Mouse (Mus musculus) embryonic facial prominence, embryonic 11.5 days (tissue): Measurements from ENCODE around the gene Plk3. TPM values are rescaled to one million over a fixed set of nuclear protein-coding genes. Genes with fewer than 3 reads are reported as not detected.

ENCODE experiments used
- ATAC-seq: fragments of 200-750 bp; cut with Nextera tagmentation; replicated peaks from 2 replicates; pipeline ENCODE4 v1.8.0; 2017; ENCODE audit warnings: low read depth; ENCODE audit not compliant: insufficient number of reproducible peaks, low FRiP score, low TSS enrichment
- DNase-seq: peaks from one replicate; pipeline ENCODE4 v3.0.0-alpha.2; 2015; ENCODE audit warnings: low spot score
- H3K27ac ChIP-seq: fragments of 300-500 bp; sonication (generic); replicated peaks from 2 replicates; pipeline ENCODE4 v1.5.1; 2014; ENCODE audit warnings: mild to moderate bottlenecking, low read depth, low read length, control low read depth
- H3K27me3 ChIP-seq: fragments of 300-500 bp; sonication (generic); 2 replicates; pipeline ENCODE4 v1.6.1; 2014; ENCODE audit warnings: mild to moderate bottlenecking, low read length, moderate library complexity, mixed read lengths; ENCODE audit not compliant: control insufficient read depth, insufficient read depth
- H3K36me3 ChIP-seq: fragments of 300-500 bp; sonication (generic); replicated peaks from 2 replicates; pipeline ENCODE4 v1.6.1; 2014; ENCODE audit warnings: low read depth, mild to moderate bottlenecking, low read length, moderate library complexity, mixed read lengths; ENCODE audit not compliant: control insufficient read depth, insufficient read depth
- H3K4me1 ChIP-seq: fragments of 300-500 bp; sonication (generic); 2 replicates; pipeline ENCODE4 v1.6.1; 2014; ENCODE audit warnings: low read length, mixed read lengths; ENCODE audit not compliant: control insufficient read depth, insufficient read depth
- H3K4me2 ChIP-seq: fragments of 300-500 bp; sonication (generic); 2 replicates; pipeline ENCODE4 v1.6.1; 2014; ENCODE audit warnings: low read depth, mild to moderate bottlenecking, control low read depth, low read length, moderate library complexity
- H3K4me3 ChIP-seq: fragments of 300-500 bp; sonication (generic); 2 replicates; pipeline ENCODE4 v1.5.1; 2014; ENCODE audit warnings: low read depth, low read length, control low read depth
- H3K9ac ChIP-seq: fragments of 300-500 bp; sonication (generic); replicated peaks from 2 replicates; pipeline ENCODE4 v1.6.1; 2014; ENCODE audit warnings: mild to moderate bottlenecking, control low read depth, low read length
- H3K9me3 ChIP-seq: fragments of 300-500 bp; sonication (generic); replicated peaks from 2 replicates; pipeline ENCODE4 v1.6.1; 2016; ENCODE audit warnings: mild to moderate bottlenecking, low read length, inconsistent platforms, mixed read lengths; ENCODE audit not compliant: control insufficient read depth
- WGBS: fragments of 180-500 bp; shearing (Covaris S2); extraction: QIAGEN DNeasy Blood & Tissue Kit; methylation state at CpG from one replicate; pipeline ENCODE4 v1.1.7; 2014; 5-methylcytosine and 5-hydroxymethylcytosine counted together
- polyA plus RNA-seq: library from polyadenylated mRNA; unstranded; fragments of >200 nt; fragmentation: Nextera tagmentation; extraction: Ambion mirVana; gene quantifications from 2 replicates; pipeline ENCODE4 v1.2.1, GENCODE M21; 2014

Plk3 gene
- polyA plus RNA-seq, 1 experiment from 2014 or later = 7.2 TPM

DNA sequence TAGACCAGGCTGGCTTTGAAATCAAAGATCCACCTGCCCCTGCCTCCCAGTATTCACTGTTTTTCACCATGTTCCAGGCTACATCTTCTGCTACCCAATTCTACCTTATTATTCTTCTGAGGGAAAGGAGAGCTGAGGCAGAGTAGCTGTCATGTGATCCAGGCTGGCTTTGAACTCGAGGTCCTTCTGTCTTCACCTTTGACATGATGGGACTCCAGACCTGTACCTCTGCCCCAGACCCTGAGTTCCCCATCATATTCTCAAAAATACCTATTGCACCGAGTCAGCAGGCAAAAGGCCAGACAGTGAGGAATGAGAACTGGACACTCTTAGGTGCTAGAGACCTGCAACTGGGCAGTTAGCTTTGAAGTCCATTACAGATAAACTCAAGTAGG lies 835 bp upstream of the Plk3 start:
- Histone ChIP-seq H3K9me3 (no peaks in the 10 kb centered on the region), H3K27me3 (peaks cover 14% of the 10 kb centered on the region), H3K9ac (no peak overlapping the region), H3K27ac (no peak overlapping the region), H3K4me1 (peaks cover 9% of the 10 kb centered on the region; the same call in 1 of the 2 replicates), H3K4me2 (no peak overlapping the region), H3K4me3 (no peak overlapping the region), H3K36me3 (no peaks in the 10 kb centered on the region)
- WGBS = 31% methylated on average over 2 of the region's 2 CpGs
- ATAC-seq = no peak
- no peak for DNase-seq

DNA sequence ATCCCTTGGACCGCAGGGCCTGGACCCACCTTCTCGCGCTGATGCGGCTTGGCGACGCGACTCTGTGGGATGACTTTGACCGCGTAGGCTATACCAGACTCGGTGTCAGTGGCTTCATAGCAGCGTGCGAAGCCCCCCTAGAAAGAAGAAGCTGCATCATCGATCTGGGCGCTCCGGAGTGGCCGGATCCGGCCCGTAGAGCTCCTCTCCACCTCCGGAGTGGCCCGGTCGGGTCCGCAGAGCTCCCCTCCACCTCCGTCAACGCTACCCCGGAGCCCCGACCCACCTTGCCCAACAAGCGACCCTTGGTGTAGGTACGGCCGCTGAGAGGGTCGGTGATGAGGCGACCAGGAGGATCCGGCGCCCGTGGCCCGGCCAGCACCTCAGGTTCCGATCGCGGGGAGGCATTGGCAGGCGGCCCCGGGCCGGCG lies 382 bp downstream of the Plk3 start:
- Histone ChIP-seq H3K27ac (no peak overlapping the region), H3K4me3 (peak overlapping the region; percentile 81), H3K27me3 (peaks cover 14% of the 10 kb centered on the region), H3K36me3 (no peaks in the 10 kb centered on the region; the same call in 1 of the 2 replicates), H3K9me3 (no peaks in the 10 kb centered on the region), H3K4me1 (peaks cover 9% of the 10 kb centered on the region; the same call in 1 of the 2 replicates), H3K4me2 (peak overlapping the region; percentile 99), H3K9ac (peak overlapping the region; percentile 71)
- DNase-seq (peak; percentile 30), ATAC-seq (peak; percentile 20)
- WGBS = under 1% methylated on average over 39 of the region's 42 CpGs

DNA sequence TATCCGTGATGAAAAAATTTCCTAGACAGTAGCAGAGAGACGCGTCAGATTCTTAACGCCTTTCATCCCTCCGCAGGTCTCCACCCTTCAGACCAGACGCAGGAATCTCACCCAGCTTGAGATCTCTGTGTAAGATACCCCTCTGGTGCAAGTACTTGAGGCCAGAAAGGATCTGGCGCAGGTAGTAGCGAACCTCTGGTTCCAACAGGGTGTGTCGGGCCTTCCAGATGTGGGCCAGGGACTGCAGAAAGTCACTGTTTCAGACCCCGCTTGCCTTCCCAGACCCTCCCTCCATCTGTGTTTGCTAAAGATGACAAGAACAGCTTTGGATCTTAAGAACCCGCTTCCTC lies 994 bp downstream of the Plk3 start:
- no peak overlapping the region for H3K27ac ChIP-seq
- 9% methylated on average over 11 of the region's 11 CpGs for WGBS
- no peaks in the 10 kb centered on the region for H3K9me3 ChIP-seq
- H3K27me3 ChIP-seq = peaks cover 14% of the 10 kb centered on the region
- H3K4me3 ChIP-seq = peak overlapping the region; percentile 81
- H3K36me3 ChIP-seq = no peaks in the 10 kb centered on the region; the same call in 1 of the 2 replicates
- DNase-seq (no peak), ATAC-seq (no peak)
- peaks cover 9% of the 10 kb centered on the region; the same call in 1 of the 2 replicates for H3K4me1 ChIP-seq
- H3K4me2 ChIP-seq = peak overlapping the region; percentile 99
- peak overlapping the region; percentile 71 for H3K9ac ChIP-seq

DNA sequence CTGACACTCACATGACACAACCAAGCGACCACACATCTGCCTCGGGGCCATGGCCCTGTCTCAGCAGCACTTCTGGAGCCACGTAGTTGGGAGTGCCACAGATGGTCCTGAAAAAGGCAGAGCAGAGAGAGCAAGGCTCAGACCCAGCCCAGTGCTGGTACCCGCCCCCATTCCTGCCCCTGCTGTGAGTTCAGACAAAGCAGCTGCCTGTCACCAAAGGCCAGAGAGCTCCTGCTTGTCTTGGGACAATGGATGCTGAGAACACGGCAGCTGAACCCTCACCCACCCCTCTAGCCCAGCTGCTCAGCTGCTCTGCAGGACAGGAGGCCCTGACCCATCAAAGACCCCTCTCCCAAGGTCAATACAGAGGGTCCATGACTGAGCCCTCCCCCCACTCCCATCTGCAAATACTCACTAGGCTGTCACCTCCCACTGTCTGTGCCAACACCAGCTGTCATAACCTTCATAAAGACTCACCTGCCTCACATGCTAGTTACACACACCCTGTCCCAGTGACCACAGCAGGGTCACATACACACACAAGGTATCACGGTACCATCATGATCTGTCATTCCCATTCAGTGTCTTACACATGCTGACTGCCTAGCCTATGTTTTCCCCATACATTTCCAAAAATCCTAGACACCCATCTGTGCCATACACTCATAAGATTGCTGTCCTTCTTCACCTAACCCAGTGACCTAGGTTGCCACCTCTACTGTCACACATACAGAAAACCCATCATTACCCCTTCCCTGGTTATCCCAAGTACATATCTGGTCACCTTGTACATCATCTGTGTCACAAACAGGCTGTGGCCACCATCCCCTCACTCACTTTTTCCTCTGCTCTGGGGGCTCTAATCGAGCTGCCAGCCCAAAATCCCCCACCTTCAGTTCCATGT lies 1.6 kb downstream of the Plk3 start:
- peaks cover 9% of the 10 kb centered on the region; the same call in 1 of the 2 replicates for H3K4me1 ChIP-seq
- DNase-seq (peak; percentile 52), ATAC-seq (peak; percentile 56)
- no peak overlapping the region; the same call in 1 of the 2 replicates for H3K9ac ChIP-seq
- H3K27me3 ChIP-seq = peaks cover 14% of the 10 kb centered on the region
- H3K4me3 ChIP-seq = peak overlapping the region; percentile 81
- peak overlapping the region; percentile 99 for H3K4me2 ChIP-seq
- 17% methylated on average over 7 of the region's 7 CpGs for WGBS
- H3K36me3 ChIP-seq = no peaks in the 10 kb centered on the region; the same call in 1 of the 2 replicates
- no peak overlapping the region for H3K27ac ChIP-seq
- no peaks in the 10 kb centered on the region for H3K9me3 ChIP-seq

DNA sequence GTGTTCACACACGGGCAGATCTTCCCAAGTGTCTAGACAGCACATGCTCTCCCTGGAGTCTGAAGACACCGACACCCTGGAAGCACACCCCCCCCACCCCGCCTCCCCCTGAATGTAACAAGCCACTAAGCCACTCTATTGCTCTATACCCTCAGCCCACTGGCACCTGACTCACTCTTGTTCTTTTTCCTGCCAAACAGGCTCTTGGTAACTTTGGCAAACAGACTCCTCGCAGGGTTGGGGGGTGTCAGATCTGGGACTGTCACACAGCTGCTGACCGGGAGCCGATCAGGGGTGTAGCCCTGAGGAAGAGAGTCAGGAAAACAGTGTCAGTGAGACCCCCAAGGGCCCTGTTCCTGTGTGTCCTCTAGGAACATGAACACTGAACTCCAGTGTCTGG lies 2.6 kb downstream of the Plk3 start:
- peaks cover 9% of the 10 kb centered on the region; the same call in 1 of the 2 replicates for H3K4me1 ChIP-seq

DNA sequence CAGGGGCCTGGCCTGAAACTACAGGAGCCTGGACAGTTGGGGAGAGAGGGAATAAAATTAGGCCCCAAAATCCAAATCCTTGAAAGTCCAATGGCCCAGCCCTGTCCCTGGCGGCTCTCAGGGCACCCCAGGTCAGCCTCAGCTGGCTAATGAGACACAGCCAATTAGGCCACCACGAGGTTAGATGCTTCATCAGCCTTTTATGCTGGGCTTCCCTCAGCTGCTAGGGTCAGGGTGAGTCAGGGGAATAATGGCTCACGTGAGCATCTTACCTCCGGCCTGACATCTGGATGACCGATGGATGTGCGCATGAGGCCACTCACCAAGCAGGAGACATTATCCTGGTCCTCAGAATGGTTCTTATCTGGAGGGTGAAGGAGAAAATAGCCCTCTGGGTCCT lies 3.0 kb downstream of the Plk3 start:
- 60% methylated on average over 6 of the region's 6 CpGs for WGBS
- Histone ChIP-seq H3K4me3 (no peak overlapping the region), H3K9me3 (no peaks in the 10 kb centered on the region), H3K27ac (no peak overlapping the region), H3K4me2 (no peak overlapping the region), H3K4me1 (peaks cover 11% of the 10 kb centered on the region; the same call in 1 of the 2 replicates), H3K36me3 (no peaks in the 10 kb centered on the region; the same call in 1 of the 2 replicates), H3K27me3 (peaks cover 14% of the 10 kb centered on the region), H3K9ac (no peak overlapping the region)
- DNase-seq (no peak), ATAC-seq (no peak)

More for the DNA sequence above, 2.6 kb downstream of the Plk3 start:
- Histone ChIP-seq H3K4me2 (peak overlapping the region; percentile 1; the same call in 1 of the 2 replicates), H3K27ac (no peak overlapping the region), H3K9ac (no peak overlapping the region), H3K27me3 (peaks cover 14% of the 10 kb centered on the region), H3K9me3 (no peaks in the 10 kb centered on the region), H3K36me3 (no peaks in the 10 kb centered on the region; the same call in 1 of the 2 replicates), H3K4me3 (no peak overlapping the region)
- WGBS = 64% methylated on average over 6 of the region's 6 CpGs
- no peak for ATAC-seq
- no peak for DNase-seq

DNA sequence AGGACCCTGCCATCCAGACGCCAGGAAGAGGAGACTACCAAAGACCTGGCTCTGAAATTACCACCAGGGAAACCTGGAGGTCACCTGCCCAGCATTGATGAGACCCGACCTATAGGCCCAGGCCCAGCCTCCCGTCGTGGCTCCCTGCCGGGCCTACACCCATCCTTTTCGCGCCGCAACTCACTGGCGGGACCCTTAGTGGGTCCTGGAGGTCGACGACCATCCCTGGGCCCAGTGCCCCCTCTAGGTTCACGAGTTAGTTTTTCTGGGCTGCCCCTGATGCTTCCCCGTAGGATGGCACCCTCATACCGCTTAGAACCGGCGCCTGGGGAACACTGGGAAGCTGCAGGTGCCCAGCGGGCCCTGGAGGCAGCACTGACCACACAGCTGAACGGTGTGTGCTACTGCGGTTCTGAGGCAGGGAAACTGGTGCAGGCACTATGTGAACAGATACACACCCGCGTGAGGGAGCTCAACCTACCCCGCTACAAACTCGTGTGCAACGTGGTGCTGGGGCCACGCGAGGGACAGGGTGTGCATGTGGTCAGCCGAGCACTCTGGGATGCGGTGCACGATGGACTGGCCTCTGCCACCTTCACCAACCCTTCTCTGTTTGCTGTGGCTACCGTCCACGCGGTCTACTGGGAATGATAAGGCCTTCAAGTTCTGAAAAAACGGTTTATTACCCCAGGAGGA lies 5.6 kb downstream of the Plk3 start:
- Histone ChIP-seq H3K27me3 (peaks cover 14% of the 10 kb centered on the region), H3K27ac (no peak overlapping the region), H3K36me3 (no peaks in the 10 kb centered on the region; the same call in 1 of the 2 replicates), H3K9me3 (no peaks in the 10 kb centered on the region), H3K4me1 (peaks cover 16% of the 10 kb centered on the region), H3K4me2 (no peak overlapping the region), H3K9ac (no peak overlapping the region), H3K4me3 (no peak overlapping the region)
- DNase-seq (no peak), ATAC-seq (no peak)
- 89% methylated on average over 33 of the region's 33 CpGs for WGBS
